ENCODE assay signal across 30 mouse cellular contexts in genomic region chr4:25932546-25932945, GRCm38 (mm10).
DNase-seq lines count a peak whose midpoint lies in the region; ATAC-seq lines count a peak whose summit lies in the region.
"Had no signal": no experiment of that assay in that cellular context is flagged by ENCODE, and none has a peak within 500 bp of the region (broad histone marks: within the 10 kb centered on the region; RNA-seq: fewer than 3 reads in every experiment).

No protein-coding gene starts in this region.

- no peak for ATAC-seq in kidney, embryonic 15.5 days (replicated peaks; ENCODE audit: low FRiP score)
- ATAC-seq in hindbrain, embryonic 16.5 days, result no peak
- ATAC-seq: forebrain, embryonic 15.5 days; Patski had no signal

- H3K36me3 ChIP-seq in kidney, embryonic 15.5 days, result no peaks in the 10 kb centered on the region
- no peaks in the 10 kb centered on the region for H3K36me3 ChIP-seq in hindbrain, embryonic 16.5 days (ENCODE audit: control insufficient read depth, insufficient read depth, low read length)
- H3K36me3 ChIP-seq: embryonic facial prominence, embryonic 10.5 days; embryonic facial prominence, embryonic 13.5 days; forebrain, embryonic 12.5 days; forebrain, embryonic 15.5 days; G1E; heart, embryonic 12.5 days; heart, embryonic 15.5 days; hindbrain, embryonic 10.5 days; hindbrain, embryonic 13.5 days had no signal

- no peak overlapping the region for H3K4me2 ChIP-seq in kidney, embryonic 15.5 days
- no peak overlapping the region for H3K4me2 ChIP-seq in hindbrain, embryonic 16.5 days (ENCODE audit: low read length)
- H3K4me2 ChIP-seq: embryonic facial prominence, embryonic 13.5 days; forebrain, embryonic 12.5 days; forebrain, embryonic 15.5 days; heart, embryonic 12.5 days; heart, embryonic 15.5 days; hindbrain, embryonic 13.5 days had no signal

- no peaks in the 10 kb centered on the region for H3K4me1 ChIP-seq in kidney, embryonic 15.5 days
- no peaks in the 10 kb centered on the region for H3K4me1 ChIP-seq in hindbrain, embryonic 16.5 days (ENCODE audit: control insufficient read depth, insufficient read depth, low read depth, low read length)
- H3K4me1 ChIP-seq: embryonic facial prominence, embryonic 10.5 days; embryonic facial prominence, embryonic 13.5 days; forebrain, embryonic 12.5 days; forebrain, embryonic 15.5 days; heart, embryonic 12.5 days; heart, embryonic 15.5 days; hindbrain, embryonic 10.5 days; hindbrain, embryonic 13.5 days had no signal

- 86% methylated on average over 6 of the region's 6 CpGs for WGBS in kidney, embryonic 15.5 days
- WGBS in hindbrain, embryonic 16.5 days, result 82% methylated on average over 6 of the region's 6 CpGs

- no peak overlapping the region for H3K27ac ChIP-seq in kidney, embryonic 15.5 days
- no peak overlapping the region for H3K27ac ChIP-seq in hindbrain, embryonic 16.5 days (ENCODE audit: low read depth, low read length)
- H3K27ac ChIP-seq: embryonic facial prominence, embryonic 10.5 days; embryonic facial prominence, embryonic 13.5 days; forebrain, embryonic 12.5 days; forebrain, embryonic 15.5 days; heart, embryonic 15.5 days; hindbrain, embryonic 10.5 days; hindbrain, embryonic 13.5 days had no signal

- no peaks in the 10 kb centered on the region for H3K27me3 ChIP-seq in kidney, embryonic 15.5 days
- H3K27me3 ChIP-seq in hindbrain, embryonic 16.5 days (replicated peaks; ENCODE audit: control insufficient read depth, insufficient read depth, low read length), result no peaks in the 10 kb centered on the region
- H3K27me3 ChIP-seq: CH12.LX; embryonic facial prominence, embryonic 13.5 days; forebrain, embryonic 12.5 days; forebrain, embryonic 15.5 days; heart, embryonic 12.5 days; heart, embryonic 15.5 days; hindbrain, embryonic 13.5 days; Patski had no signal

- no peaks in the 10 kb centered on the region for H3K9me3 ChIP-seq in kidney, embryonic 15.5 days (replicated peaks)
- no peaks in the 10 kb centered on the region for H3K9me3 ChIP-seq in hindbrain, embryonic 16.5 days (ENCODE audit: control insufficient read depth, low read length)
- H3K9me3 ChIP-seq: embryonic facial prominence, embryonic 10.5 days; embryonic facial prominence, embryonic 13.5 days; forebrain, embryonic 12.5 days; forebrain, embryonic 15.5 days; G1E; heart, embryonic 12.5 days; heart, embryonic 15.5 days; hindbrain, embryonic 10.5 days; hindbrain, embryonic 13.5 days had no signal

- DNase-seq in kidney, adult 11 months, result peak; percentile 76
- DNase-seq in kidney, postnatal 10 days, result no peak
- DNase-seq in kidney, adult 8-10 months, result peak; percentile 73 to 75
- peak; percentile 1 for DNase-seq in kidney, postnatal 14 days
- peak; percentile 58 to 66 for DNase-seq in kidney, postnatal 36 days
- DNase-seq: adrenal gland, postnatal 25 days; B cell, adult 2 months; cerebellum, adult 11-12 months; cerebellum, adult 8-10 months; cerebellum, postnatal 10 days; cerebellum, postnatal 36 days; embryo, embryonic 11 days; gastrocnemius, postnatal 25 days; heart, adult 18-20 months; heart, postnatal 10 days; heart, postnatal 36 days had no signal

- H3K4me3 ChIP-seq in kidney, embryonic 15.5 days (replicated peaks), result no peak overlapping the region
- H3K4me3 ChIP-seq in hindbrain, embryonic 16.5 days (ENCODE audit: low read length), result no peak overlapping the region
- H3K4me3 ChIP-seq: embryonic facial prominence, embryonic 10.5 days; embryonic facial prominence, embryonic 13.5 days; erythroblast, embryonic 14.5 days; forebrain, embryonic 12.5 days; forebrain, embryonic 15.5 days; heart, embryonic 12.5 days; heart, embryonic 15.5 days; hindbrain, embryonic 10.5 days; hindbrain, embryonic 13.5 days had no signal

- no peak overlapping the region for H3K9ac ChIP-seq in kidney, embryonic 15.5 days
- no peak overlapping the region for H3K9ac ChIP-seq in hindbrain, embryonic 16.5 days (ENCODE audit: low read depth, low read length)
- H3K9ac ChIP-seq: embryonic facial prominence, embryonic 13.5 days; forebrain, embryonic 12.5 days; forebrain, embryonic 15.5 days; heart, embryonic 12.5 days; heart, embryonic 15.5 days; hindbrain, embryonic 13.5 days had no signal
